Mouse (Mus musculus) ovary, postnatal 36 days (tissue): ENCODE measurements around the gene Mpped1.

Experiments
- DNase-seq: peaks from one replicate; pipeline ENCODE4 v3.0.0; 2022; ENCODE audit warnings: low spot score, mixed read lengths

Mpped1 gene

GRCm38 (mm10) chr15:83779387-83779786 is at the start of gene Mpped1:
Gene Mpped1 (plus strand): TSS chr15:83779467.
- no peak for DNase-seq

GRCm38 (mm10) chr15:83740676-83741422 is 38.4 kb upstream of the Mpped1 start:
- DNase-seq: no peak

DNA sequence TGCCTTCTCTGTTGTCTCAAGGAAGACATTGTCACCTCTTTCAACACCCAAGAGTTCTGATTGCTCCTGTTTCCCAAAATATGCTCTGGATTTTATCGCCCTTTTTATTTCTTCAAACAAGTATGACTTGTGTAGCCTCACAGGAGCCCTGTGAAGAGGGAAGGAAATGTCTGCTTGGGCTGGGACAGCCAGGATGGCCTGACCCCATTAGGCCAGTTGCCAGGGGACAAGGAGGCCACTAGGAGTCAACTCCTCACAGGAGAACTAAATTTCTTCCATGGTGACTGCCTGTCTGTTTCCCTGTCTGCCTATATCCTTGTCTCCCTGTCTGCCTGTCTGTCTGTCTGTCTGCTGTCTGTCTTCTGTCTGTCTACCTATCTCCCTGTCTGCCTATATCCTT is 37.2 kb upstream of the Mpped1 start:
- DNase-seq: no peak

GRCm38 (mm10) chr15:83746311-83746710 is 33.0 kb upstream of the Mpped1 start:
- DNase-seq: no peak

GRCm38 (mm10) chr15:83748986-83749385 is 30.3 kb upstream of the Mpped1 start:
- DNase-seq: no peak

- DNase-seq: no peak
Observed at GRCm38 (mm10) chr15:83749436-83749835, 29.8 kb upstream of the Mpped1 start.

DNA sequence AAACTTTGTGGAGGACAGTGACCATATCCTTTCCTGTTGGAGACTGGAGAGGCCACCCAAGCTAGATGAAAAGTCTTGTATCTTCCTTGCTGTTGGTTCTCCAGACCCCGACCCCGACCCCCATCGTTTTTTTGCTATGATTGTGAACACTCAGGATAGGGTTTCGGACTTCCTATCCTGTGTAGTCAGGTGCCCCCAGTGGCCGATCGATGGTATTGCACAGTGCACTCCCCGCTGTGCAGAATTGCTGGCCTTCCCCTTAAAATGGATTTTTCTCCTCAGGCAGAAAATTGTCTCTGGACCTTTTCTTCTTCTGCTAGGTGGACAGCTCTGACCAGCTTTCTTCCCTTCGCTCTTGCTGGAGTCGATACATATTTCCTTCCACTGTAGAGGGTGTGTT is 22.5 kb upstream of the Mpped1 start:
- peak; percentile 22 for DNase-seq

DNA sequence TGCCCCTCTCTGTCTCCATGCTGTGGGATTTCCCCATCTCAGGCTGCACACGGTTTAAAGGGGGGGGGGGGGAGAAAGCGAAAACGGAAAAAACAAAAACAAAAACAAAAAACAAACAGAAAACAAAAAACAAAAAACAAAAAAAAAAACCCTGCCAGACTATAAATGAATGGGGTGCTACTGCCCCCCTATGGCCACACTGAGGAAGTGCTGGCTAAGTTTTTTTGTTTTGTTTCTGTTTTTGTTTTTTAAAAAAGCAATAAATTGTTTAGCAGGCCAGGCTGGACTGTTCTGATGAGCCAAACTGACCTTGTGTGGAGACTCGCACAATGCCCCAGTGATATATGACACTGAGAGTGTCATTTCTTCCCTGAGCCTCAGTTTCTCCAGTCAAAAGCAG is 20.3 kb upstream of the Mpped1 start:
- DNase-seq: no peak

GRCm38 (mm10) chr15:83760683-83761082 is 18.6 kb upstream of the Mpped1 start:
- DNase-seq: peak; percentile 33

DNA sequence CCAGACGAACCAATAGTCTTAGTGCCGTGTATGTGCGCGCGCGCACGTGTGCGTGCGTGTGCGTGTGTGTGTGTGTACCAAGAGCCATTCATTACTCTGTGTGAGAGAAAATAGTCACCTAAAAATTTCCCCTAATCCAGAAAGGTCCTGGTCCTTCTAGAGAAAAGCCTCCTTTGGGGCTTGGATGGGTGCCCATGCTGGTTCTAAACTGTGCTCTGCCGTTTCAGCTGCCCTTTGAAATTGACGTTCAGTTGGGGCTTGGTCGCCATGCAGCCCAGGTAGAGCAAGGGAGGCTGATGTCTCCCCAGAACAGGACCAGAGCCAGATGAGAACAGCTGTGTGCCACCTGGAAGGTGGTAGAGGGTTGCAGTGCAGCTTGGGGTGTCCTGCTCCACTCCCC is 17.8 kb upstream of the Mpped1 start:
- no peak for DNase-seq

DNA sequence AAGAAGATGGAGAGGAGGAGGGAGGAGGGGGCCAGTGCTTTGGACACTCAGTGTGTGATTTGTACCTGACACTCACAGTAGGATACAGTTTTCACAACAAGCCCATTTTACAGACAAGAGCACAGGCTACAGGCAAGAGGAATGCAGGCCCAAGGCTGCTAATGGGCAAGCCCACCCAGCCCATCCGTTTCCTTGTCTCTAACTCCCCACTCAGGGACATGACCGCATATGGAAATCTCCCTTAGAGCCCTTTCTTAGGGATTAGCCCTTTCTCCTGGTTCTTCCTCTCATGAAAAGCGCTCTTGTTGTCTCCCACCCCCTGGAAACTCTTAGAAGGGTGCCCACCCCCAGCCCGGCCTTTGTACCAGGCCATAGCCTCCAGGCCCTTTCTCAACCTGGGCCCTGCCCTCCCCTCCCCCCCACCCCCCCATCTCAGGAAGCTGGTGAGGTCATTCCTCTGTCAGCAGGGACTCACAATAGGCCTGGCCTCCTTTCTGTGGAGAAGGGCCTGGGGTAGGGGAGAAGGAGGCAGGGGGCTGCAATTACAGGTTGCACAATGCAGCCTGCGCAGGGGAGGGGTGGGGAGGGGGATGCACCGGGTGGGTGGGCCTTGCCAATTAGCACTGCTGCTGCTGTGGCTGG is 13.8 kb upstream of the Mpped1 start:
- DNase-seq: no peak

DNA sequence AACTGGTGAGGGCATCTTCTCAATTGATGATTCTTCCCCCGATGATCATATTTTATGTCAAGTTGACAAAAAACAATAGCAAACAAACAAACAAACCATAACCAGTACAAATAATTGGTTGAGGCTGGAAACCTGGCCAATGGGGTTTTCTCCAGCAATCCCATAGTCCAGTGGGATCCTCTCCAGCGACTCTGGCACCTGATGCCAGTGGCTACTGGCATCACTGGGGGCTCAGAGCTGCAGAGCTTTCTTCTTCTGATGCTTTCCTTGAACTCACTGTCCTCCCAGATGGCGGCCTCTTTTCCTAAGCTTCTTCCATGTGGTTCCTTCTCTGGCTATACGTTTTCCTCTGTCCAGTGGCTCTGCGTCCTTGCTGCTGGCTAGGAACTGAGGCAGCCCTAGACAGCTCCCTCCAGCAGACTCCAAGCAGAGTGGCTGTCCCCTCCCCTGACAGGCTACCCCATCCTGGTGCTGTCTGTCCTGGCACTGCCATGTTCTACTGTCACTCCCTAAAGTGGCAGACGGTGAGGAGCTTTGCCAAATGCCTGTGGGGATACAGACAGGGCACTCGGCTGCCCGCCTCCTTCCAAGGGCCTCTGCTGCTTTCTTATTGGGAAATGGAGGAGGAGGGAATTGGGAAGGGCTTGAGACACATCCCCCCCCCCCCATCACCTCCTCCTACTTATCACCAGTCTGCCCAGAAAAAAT is 7.8 kb upstream of the Mpped1 start:
- DNase-seq: no peak

GRCm38 (mm10) chr15:83772460-83772859 is 6.8 kb upstream of the Mpped1 start:
- peak; percentile 21 for DNase-seq

GRCm38 (mm10) chr15:83772953-83773352 is 6.3 kb upstream of the Mpped1 start:
- DNase-seq: no peak

DNA sequence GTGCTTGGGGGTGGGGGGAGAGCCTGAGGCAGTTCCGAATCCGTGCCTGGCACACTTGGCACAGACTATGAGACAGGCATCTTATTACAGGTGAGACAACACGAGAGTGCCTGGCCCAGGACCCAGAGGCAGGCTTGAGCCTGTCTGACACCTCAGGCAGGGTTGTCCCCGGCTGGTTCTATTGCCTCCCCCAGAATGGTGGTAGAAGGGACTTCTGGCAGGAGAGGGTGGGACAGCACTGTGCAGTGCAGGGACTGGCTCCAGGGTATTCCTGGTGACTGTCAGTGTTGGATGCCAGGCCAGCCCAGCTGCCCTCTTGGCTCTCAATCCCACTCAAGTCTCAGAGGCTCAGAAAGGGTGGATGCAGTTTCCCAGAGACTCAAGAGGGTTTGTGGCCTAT is 4.3 kb upstream of the Mpped1 start:
- no peak for DNase-seq

DNA sequence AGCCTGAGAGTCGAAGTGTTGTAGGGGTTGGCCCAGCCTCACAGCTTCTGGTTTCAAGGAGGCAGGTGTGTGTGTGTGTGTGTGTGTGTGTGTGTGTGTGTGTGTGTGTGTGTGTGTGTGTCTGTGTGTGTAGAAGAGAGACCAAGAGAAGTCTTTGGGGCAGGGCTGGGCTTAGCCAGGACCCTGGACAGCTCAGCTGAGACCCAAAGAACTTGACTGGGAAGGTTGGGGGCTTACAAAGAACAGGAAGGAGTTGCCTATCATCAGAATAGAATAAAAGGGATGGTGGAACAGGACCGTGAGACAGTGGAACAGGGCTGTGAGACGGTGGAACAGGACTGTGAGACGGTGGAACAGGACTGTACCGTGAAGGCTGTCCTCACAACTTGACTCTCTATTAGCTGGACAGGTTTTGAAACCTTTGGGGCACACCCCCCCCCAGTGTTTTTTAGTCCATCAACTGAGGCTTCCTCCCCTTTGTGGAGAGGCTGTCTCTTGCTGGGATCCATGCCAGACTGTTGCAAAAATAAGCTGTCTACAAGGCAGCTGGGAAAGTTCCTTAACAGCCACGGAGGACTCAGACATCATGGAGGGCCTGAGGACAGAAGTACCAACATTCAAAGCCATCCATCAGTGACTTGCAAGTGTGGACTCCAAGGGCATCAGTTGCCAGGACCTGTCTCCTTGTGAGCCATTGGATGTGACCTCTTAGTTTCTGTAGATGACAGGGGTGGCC is 2.8 kb upstream of the Mpped1 start:
- DNase-seq: no peak

- DNase-seq: no peak
Observed at GRCm38 (mm10) chr15:83777476-83777875, 1.8 kb upstream of the Mpped1 start.

GRCm38 (mm10) chr15:83779855-83780740 is 831 bp downstream of the Mpped1 start:
- no peak for DNase-seq

- DNase-seq: no peak
Observed at GRCm38 (mm10) chr15:83781304-83781703, 2.0 kb downstream of the Mpped1 start.

- DNase-seq: no peak
Observed at GRCm38 (mm10) chr15:83782284-83782683, 3.0 kb downstream of the Mpped1 start.

GRCm38 (mm10) chr15:83784772-83785171 is 5.5 kb downstream of the Mpped1 start:
- no peak for DNase-seq
